Mouse (Mus musculus): ENCODE data around the gene Rap1b. TPM values are rescaled to one million over a fixed set of nuclear protein-coding genes. Genes with fewer than 3 reads are reported as not detected.

Rap1b gene
- polyA plus RNA-seq, 1 experiment from 2014 or later = 174 TPM

DNA sequence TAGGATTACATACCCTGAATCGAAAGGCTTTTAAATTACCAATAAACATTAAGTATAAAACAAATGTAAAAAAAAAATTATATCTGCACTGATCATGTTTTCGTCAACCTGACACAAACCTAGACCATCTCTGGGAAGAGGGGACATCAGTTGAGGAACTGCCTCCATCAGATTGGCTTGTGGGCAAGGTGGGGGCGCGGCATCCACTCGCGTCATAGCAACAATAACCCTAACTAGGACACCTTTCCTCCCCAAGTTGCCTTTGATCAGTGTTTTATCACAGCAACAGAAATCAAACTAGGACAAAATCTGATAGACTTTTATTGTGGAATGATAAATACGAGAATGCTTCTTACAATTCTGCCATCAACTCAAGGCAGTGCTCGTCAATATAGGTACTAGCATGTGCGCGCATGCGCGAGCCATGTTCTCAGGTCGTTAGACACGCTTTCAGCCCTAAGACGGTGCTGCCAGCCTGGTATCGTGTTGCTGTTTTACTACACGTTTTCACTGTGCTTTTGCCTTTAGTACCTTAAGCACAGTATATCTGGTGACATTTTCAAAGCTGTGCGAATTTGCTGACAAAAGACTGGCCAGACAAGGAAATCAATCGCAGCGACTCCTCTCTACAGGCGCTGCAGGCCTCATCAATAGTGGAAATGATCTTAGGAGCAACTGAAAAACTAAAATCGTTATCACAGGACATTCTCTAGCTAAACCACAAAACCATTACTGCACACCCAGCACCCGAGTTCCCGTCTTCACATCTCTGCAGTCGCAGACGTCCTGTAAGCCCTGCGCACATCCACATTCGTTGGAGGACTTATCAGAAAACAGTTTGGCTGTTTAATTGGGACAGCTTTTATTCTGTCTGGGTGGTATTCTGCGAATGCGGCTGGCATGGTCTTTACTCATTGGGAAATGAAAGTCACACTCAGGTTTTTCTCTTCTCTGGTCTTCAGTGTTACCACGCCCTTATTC lies 41.7 kb downstream of the Rap1b start:
- Histone ChIP-seq H3K9ac (ENCODE audit: low read depth, low read length) (no peak overlapping the region), H3K4me3 (replicated peaks; ENCODE audit: low read depth, low read length) (no peak overlapping the region), H3K4me2 (ENCODE audit: low read length) (no peak overlapping the region), H3K27me3 (ENCODE audit: insufficient read depth, low read length) (no peaks in the 10 kb centered on the region), H3K36me3 (ENCODE audit: insufficient read depth, low read length) (no peaks in the 10 kb centered on the region), H3K9me3 (replicated peaks; ENCODE audit: low read length) (no peaks in the 10 kb centered on the region), H3K4me1 (replicated peaks; ENCODE audit: insufficient read depth, low read length) (no peaks in the 10 kb centered on the region), H3K27ac (no peak overlapping the region)
- TF ChIP-seq CTCF (IDR thresholded peaks at IDR 0.05; ENCODE audit: low read depth) = no peak
- DNase-seq (ENCODE audit: low spot score) (no peak), ATAC-seq (replicated peaks; ENCODE audit: low FRiP score, low read depth) (no peak)
- WGBS = 77% methylated on average over 31 of the region's 31 CpGs

DNA sequence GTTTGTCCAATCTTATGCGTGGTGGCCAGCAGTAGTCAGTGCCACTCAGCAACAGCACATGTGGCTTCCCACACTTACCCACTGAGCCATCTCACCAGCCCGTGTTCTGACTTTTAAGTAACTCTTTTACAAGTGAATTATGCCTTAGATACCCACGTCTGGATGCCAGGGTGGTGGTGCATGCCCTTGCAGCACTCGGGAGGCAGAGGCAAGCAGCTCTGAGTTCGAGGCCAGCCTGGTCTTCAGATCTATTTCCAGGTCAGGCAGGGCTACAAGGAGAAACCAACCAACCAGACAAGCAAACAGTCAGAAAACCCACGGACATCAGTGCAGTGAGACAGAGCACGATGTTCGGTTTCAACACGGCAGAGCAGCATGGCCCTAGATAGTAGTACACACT lies 43.9 kb downstream of the Rap1b start:
- ATAC-seq (replicated peaks; ENCODE audit: low FRiP score, low read depth) = no peak
- 93% methylated on average over 9 of the region's 9 CpGs for WGBS
- TF ChIP-seq CTCF (IDR thresholded peaks at IDR 0.05; ENCODE audit: low read depth) = no peak
- H3K27ac ChIP-seq = no peak overlapping the region
- no peak for DNase-seq (ENCODE audit: low spot score)
- no peaks in the 10 kb centered on the region for H3K4me1 ChIP-seq (replicated peaks; ENCODE audit: insufficient read depth, low read length)
- H3K27me3 ChIP-seq (ENCODE audit: insufficient read depth, low read length) = no peaks in the 10 kb centered on the region
- no peak overlapping the region for H3K9ac ChIP-seq (ENCODE audit: low read depth, low read length)
- H3K36me3 ChIP-seq (ENCODE audit: insufficient read depth, low read length) = no peaks in the 10 kb centered on the region
- no peak overlapping the region for H3K4me3 ChIP-seq (replicated peaks; ENCODE audit: low read depth, low read length)
- no peaks in the 10 kb centered on the region for H3K9me3 ChIP-seq (replicated peaks; ENCODE audit: low read length)
- H3K4me2 ChIP-seq (ENCODE audit: low read length) = no peak overlapping the region

DNA sequence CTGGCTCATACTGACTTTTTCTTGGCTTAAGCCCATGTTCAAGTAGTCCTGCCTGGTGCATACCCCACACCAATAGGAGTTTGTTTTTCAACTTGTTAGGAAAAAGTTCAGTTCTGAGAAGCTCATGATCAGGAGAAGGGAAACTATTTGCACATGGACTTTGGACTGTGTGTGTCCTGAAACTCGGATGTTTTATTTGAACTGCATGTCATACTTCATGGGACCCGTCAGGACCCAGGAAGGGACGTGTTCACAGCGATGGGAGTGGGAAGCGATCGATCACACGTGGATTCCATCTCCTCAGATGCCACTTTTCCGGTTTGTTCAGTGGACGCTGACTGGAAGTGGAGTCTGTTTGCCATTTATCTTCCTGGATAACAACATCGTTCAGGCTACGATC lies 46.0 kb downstream of the Rap1b start:
- 77% methylated on average over 11 of the region's 11 CpGs for WGBS
- TF ChIP-seq CTCF (IDR thresholded peaks at IDR 0.05; ENCODE audit: low read depth) = no peak
- H3K9me3 ChIP-seq (replicated peaks; ENCODE audit: low read length) = no peaks in the 10 kb centered on the region
- no peak overlapping the region for H3K4me3 ChIP-seq (replicated peaks; ENCODE audit: low read depth, low read length)
- no peaks in the 10 kb centered on the region for H3K27me3 ChIP-seq (ENCODE audit: insufficient read depth, low read length)
- no peak overlapping the region for H3K9ac ChIP-seq (ENCODE audit: low read depth, low read length)
- DNase-seq (ENCODE audit: low spot score) (no peak), ATAC-seq (replicated peaks; ENCODE audit: low FRiP score, low read depth) (no peak)
- no peaks in the 10 kb centered on the region for H3K36me3 ChIP-seq (ENCODE audit: insufficient read depth, low read length)
- H3K4me2 ChIP-seq (ENCODE audit: low read length) = no peak overlapping the region
- H3K27ac ChIP-seq = no peak overlapping the region
- H3K4me1 ChIP-seq (replicated peaks; ENCODE audit: insufficient read depth, low read length) = no peaks in the 10 kb centered on the region

- no peak for ATAC-seq (replicated peaks; ENCODE audit: low FRiP score, low read depth)
- Histone ChIP-seq H3K27ac (no peak overlapping the region), H3K4me1 (replicated peaks; ENCODE audit: insufficient read depth, low read length) (no peaks in the 10 kb centered on the region), H3K27me3 (ENCODE audit: insufficient read depth, low read length) (no peaks in the 10 kb centered on the region), H3K4me2 (ENCODE audit: low read length) (no peak overlapping the region), H3K4me3 (replicated peaks; ENCODE audit: low read depth, low read length) (no peak overlapping the region), H3K9me3 (replicated peaks; ENCODE audit: low read length) (no peaks in the 10 kb centered on the region), H3K9ac (ENCODE audit: low read depth, low read length) (no peak overlapping the region), H3K36me3 (ENCODE audit: insufficient read depth, low read length) (no peaks in the 10 kb centered on the region)
- 67% methylated on average over 6 of the region's 6 CpGs for WGBS
- TF ChIP-seq CTCF (IDR thresholded peaks at IDR 0.05; ENCODE audit: low read depth) = no peak
- no peak for DNase-seq (ENCODE audit: low spot score)
These were observed 47.3 kb downstream of the Rap1b start for GRCm38 (mm10) chr10:117798436-117799035.

DNA sequence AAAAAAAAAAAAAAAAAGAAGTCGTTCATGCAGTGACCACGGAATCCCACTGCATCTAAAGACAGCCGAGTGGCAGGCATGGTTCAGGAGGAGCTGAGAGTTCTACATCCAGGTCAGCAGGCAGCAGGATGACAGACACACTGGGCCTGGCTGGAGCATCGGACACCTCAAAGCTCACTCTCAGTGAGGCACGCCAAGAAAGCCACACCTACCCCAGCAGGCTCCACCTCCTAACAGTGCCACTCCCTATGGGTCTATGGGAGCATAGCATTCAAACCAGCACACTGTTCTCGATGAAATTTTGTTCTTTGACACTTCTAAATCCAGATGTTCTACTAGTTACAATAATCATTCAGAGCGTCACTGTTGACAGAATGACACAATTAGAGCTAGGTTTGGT lies 48.2 kb downstream of the Rap1b start:
- Histone ChIP-seq H3K36me3 (ENCODE audit: insufficient read depth, low read length) (no peaks in the 10 kb centered on the region), H3K9me3 (replicated peaks; ENCODE audit: low read length) (no peaks in the 10 kb centered on the region), H3K4me2 (ENCODE audit: low read length) (no peak overlapping the region), H3K4me3 (replicated peaks; ENCODE audit: low read depth, low read length) (no peak overlapping the region), H3K4me1 (replicated peaks; ENCODE audit: insufficient read depth, low read length) (0 out of 2 replicates have a peak, but pooled peaks cover 3% of the 10 kb centered on the region), H3K27me3 (ENCODE audit: insufficient read depth, low read length) (no peaks in the 10 kb centered on the region), H3K9ac (ENCODE audit: low read depth, low read length) (no peak overlapping the region), H3K27ac (no peak overlapping the region)
- ATAC-seq (replicated peaks; ENCODE audit: low FRiP score, low read depth) = no peak
- whole genome bisulfite sequencing = 78% methylated on average over 7 of the region's 7 CpGs
- DNase-seq (ENCODE audit: low spot score) = no peak
- no peak for TF ChIP-seq CTCF (IDR thresholded peaks at IDR 0.05; ENCODE audit: low read depth)

- TF ChIP-seq CTCF (IDR thresholded peaks at IDR 0.05; ENCODE audit: low read depth) = no peak
- no peak for ATAC-seq (replicated peaks; ENCODE audit: low FRiP score, low read depth)
- DNase-seq (ENCODE audit: low spot score) = no peak
- Histone ChIP-seq H3K4me1 (replicated peaks; ENCODE audit: insufficient read depth, low read length) (0 out of 2 replicates have a peak, but pooled peaks cover 3% of the 10 kb centered on the region), H3K27me3 (ENCODE audit: insufficient read depth, low read length) (no peaks in the 10 kb centered on the region), H3K9me3 (replicated peaks; ENCODE audit: low read length) (no peaks in the 10 kb centered on the region), H3K4me3 (replicated peaks; ENCODE audit: low read depth, low read length) (no peak overlapping the region), H3K9ac (ENCODE audit: low read depth, low read length) (no peak overlapping the region), H3K36me3 (ENCODE audit: insufficient read depth, low read length) (no peaks in the 10 kb centered on the region), H3K27ac (no peak overlapping the region), H3K4me2 (ENCODE audit: low read length) (no peak overlapping the region)
- WGBS = 87% methylated on average over 12 of the region's 12 CpGs
These were observed 48.7 kb downstream of the Rap1b start for GRCm38 (mm10) chr10:117797106-117797505.

All from kidney, postnatal 0 days (tissue).